Mouse (Mus musculus) testis, adult 2 months (tissue): ENCODE measurements around the gene Pole4. TPM values are rescaled to one million over a fixed set of nuclear protein-coding genes. Genes with fewer than 3 reads are reported as not detected.
A peak's percentile ranks its signal among the peaks of the same experiment; 100 is the strongest.

Experiments used
- H3K27ac ChIP-seq: fragments of 200-500 bp; 2 replicates; pipeline ENCODE4 v1.5.1; 2012; ENCODE audit warnings: low read depth, low read length; ENCODE audit not compliant: control insufficient read depth, insufficient read depth
- H3K27me3 ChIP-seq: fragments of 200-500 bp; 2 replicates; pipeline ENCODE4 v1.6.1; 2012; ENCODE audit warnings: mild to moderate bottlenecking, low read length, moderate library complexity; ENCODE audit not compliant: control insufficient read depth, insufficient read depth
- H3K36me3 ChIP-seq: fragments of 200-500 bp; 2 replicates; pipeline ENCODE4 v1.6.1; 2012; ENCODE audit warnings: mild to moderate bottlenecking, low read length; ENCODE audit not compliant: control insufficient read depth, insufficient read depth
- H3K4me1 ChIP-seq: fragments of 200-500 bp; 2 replicates; pipeline ENCODE4 v1.6.1; 2012; ENCODE audit warnings: low read length; ENCODE audit not compliant: control insufficient read depth, insufficient read depth
- H3K4me3 ChIP-seq: fragments of 200-500 bp; 2 replicates; pipeline ENCODE4 v1.5.1; 2012; ENCODE audit warnings: low read depth, mild to moderate bottlenecking, low read length, moderate library complexity, mixed read lengths; ENCODE audit not compliant: control insufficient read depth
- CTCF ChIP-seq: fragments of 200-500 bp; IDR thresholded peaks from 2 replicates; pipeline ENCODE4 v1.5.1; 2012; ENCODE audit warnings: low read depth, mild to moderate bottlenecking, inconsistent platforms, low read length, moderate library complexity; ENCODE audit not compliant: control insufficient read depth, insufficient read depth, insufficient replicate concordance
- POLR2A ChIP-seq: fragments of 200-500 bp; IDR thresholded peaks from 2 replicates; pipeline ENCODE4 v1.6.1; 2012; ENCODE audit warnings: low read depth, mild to moderate bottlenecking, inconsistent platforms, low read length, moderate library complexity; ENCODE audit not compliant: control insufficient read depth
- polyA plus RNA-seq: library from polyadenylated mRNA; depleted of rRNA; stranded (reverse); fragments of >200 nt; gene quantifications from 2 replicates; pipeline ENCODE4 v1.2.3, GENCODE M21; 2012

The Pole4 gene
- polyA plus RNA-seq, 1 experiment: 11.6 TPM

DNA sequence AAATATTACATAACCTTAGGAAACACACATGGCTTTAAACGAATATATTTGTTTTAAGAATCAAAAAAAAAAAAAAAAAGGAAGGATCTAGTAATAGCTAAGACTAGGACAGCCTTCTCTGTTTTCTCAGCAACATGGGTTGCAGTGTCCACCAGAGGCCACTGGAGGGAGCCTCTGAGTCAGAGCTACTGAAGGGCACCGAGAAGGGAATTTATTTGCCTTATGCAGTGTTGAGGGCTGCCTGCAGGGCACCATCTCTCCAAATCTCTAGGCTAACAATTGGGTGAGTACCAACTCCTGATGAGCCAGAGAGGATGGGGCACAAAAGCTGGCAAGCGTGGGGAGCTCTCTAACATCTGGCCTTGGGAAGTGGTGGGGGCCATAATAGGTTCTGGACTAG is 9.1 kb upstream of the Pole4 start:
- no peak overlapping the region for H3K27ac ChIP-seq
- H3K27me3 ChIP-seq: no peaks in the 10 kb centered on the region
- H3K4me1 ChIP-seq: no peaks in the 10 kb centered on the region
- no peaks in the 10 kb centered on the region for H3K36me3 ChIP-seq
- TF ChIP-seq CTCF: peak; percentile 81
- TF ChIP-seq POLR2A: no peak
- H3K4me3 ChIP-seq: no peak overlapping the region

DNA sequence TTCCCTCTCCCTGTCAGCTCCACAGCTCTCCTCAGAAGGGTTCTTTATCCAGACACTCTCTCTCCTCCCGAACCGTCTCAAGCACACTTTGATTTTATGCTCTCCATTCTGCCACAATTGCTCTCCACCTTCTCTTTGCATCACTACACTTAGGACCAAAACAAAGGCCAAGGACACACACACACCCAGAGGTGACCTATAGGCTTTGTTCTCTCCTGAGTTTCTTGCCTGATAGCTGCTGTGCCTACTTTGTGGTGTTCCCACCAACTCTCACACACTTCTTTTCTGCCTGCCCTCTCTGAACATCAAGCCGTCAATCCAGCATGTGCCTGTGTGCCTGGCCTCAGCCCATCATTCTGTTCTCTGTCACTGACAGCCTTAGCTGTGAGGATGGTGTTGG is 2.6 kb upstream of the Pole4 start:
- Histone ChIP-seq H3K27me3 (no peaks in the 10 kb centered on the region), H3K27ac (no peak overlapping the region), H3K4me1 (no peaks in the 10 kb centered on the region), H3K36me3 (no peaks in the 10 kb centered on the region), H3K4me3 (no peak overlapping the region)
- TF ChIP-seq CTCF (no peak), POLR2A (no peak)

DNA sequence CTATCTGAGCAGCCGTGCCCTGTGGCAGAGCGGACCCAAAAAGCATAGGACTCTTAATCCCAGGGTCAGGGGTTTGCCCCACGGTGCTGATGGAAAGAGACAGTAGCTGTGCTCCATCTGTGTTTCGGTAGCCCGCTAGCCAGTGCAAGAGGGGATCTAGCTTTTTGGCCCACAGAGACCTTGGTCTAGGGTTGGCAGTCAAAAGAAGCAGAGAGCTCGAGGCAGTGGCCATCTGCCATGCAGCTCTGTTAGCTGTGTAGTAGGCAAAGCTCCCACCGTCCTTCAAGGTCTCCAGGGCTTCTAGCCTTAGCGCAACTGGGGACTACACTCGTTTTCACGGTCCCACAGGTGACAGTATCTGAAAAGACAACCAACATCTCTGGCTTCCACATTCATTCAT is 2.1 kb upstream of the Pole4 start:
- no peak for TF ChIP-seq POLR2A
- no peak for TF ChIP-seq CTCF
- Histone ChIP-seq H3K27ac (no peak overlapping the region), H3K36me3 (no peaks in the 10 kb centered on the region), H3K4me1 (peaks cover 2% of the 10 kb centered on the region; the same call in 1 of the 2 replicates), H3K4me3 (no peak overlapping the region), H3K27me3 (no peaks in the 10 kb centered on the region)

DNA sequence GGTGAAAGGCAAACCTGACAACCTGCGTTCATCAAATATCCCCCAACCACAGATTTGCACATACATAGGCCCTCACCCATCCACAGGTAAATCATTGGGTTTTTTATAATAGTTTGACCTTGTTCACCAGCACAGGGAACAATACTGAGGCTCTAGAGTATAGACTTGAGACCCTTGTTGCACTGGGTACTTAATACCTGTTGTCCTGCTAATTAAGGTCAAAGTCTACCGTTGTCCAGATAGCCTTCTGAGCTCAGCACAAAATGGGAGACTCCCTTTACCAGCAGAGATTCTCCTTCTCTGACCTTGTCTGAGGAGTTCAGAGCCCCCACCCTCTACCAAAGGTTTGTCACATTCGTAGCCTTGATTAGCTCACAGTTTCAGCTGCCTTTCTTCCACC is 1.5 kb downstream of the Pole4 start:
- no peaks in the 10 kb centered on the region for H3K36me3 ChIP-seq
- H3K4me1 ChIP-seq: peaks cover 2% of the 10 kb centered on the region; the same call in 1 of the 2 replicates
- H3K27ac ChIP-seq: no peak overlapping the region
- H3K4me3 ChIP-seq: no peak overlapping the region
- H3K27me3 ChIP-seq: no peaks in the 10 kb centered on the region
- TF ChIP-seq CTCF (no peak), POLR2A (no peak)

DNA sequence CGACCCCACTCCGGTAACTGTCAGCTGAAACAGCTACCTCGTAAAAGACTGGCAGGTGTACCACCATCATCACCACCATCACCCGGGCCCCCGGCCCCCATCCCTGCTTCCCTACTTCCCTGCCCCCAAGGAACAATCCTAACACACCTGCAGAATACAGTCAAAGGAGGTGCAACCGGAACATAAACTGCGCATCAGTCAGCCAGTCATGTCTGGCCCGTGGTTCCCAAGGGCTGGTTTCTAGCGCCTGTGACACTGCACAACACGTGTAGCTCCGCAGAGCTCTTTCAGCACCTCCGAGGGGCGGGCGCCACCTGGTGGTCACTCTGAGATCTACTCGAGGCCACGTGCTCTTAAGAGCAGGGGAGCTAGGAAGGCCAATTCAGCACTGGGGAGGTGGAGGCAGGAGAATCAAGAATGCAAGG is 2.6 kb downstream of the Pole4 start:
- Histone ChIP-seq H3K4me1 (peaks cover 2% of the 10 kb centered on the region; the same call in 1 of the 2 replicates), H3K36me3 (no peaks in the 10 kb centered on the region), H3K27me3 (no peaks in the 10 kb centered on the region), H3K4me3 (peak overlapping the region; percentile 24; the same call in 1 of the 2 replicates), H3K27ac (no peak overlapping the region)
- peak; percentile 97 for TF ChIP-seq CTCF
- no peak for TF ChIP-seq POLR2A

DNA sequence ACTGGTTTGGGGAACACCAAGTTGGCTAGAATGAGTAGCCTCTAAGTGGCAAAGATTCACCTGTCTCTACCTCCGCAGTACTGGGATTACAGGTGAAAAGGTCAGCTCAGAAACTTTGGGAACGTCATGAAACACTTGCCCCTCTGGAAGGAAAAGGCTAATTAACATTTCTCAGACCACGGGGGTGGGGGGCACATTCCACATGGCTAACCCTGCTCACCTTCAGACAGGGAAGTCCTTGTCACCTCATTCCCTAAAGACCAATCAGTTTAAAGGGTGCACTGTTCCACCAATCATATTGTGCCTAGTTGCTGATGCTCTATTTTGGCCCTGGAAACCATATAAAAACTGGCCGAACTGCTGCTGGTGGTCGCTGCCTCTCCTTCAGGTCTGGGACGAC is 3.9 kb downstream of the Pole4 start:
- no peak overlapping the region for H3K4me3 ChIP-seq
- TF ChIP-seq CTCF: no peak
- TF ChIP-seq POLR2A: no peak
- no peaks in the 10 kb centered on the region for H3K27me3 ChIP-seq
- H3K27ac ChIP-seq: no peak overlapping the region
- peaks cover 2% of the 10 kb centered on the region; the same call in 1 of the 2 replicates for H3K4me1 ChIP-seq
- no peaks in the 10 kb centered on the region for H3K36me3 ChIP-seq

DNA sequence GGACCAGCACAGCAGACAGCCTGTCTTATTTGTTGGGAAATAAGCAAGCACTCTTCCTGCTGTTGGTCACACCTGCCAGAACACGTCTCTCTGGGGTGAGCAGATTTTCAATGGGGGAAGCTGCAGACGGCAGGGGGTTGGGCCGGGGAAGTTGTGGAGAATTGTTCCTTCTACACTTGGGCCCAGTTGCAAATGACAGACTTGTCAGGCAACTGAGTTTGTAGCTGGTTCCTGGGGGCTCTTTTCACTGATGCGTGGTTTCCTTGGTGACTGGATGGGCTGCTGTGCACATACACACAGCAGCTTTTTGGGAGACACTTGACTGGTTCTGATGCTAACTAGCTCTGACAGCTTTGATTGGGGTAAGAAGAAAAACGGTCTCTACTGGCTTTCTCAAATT is 5.3 kb downstream of the Pole4 start:
- Histone ChIP-seq H3K4me3 (no peak overlapping the region), H3K27ac (no peak overlapping the region), H3K4me1 (peaks cover 2% of the 10 kb centered on the region)

DNA sequence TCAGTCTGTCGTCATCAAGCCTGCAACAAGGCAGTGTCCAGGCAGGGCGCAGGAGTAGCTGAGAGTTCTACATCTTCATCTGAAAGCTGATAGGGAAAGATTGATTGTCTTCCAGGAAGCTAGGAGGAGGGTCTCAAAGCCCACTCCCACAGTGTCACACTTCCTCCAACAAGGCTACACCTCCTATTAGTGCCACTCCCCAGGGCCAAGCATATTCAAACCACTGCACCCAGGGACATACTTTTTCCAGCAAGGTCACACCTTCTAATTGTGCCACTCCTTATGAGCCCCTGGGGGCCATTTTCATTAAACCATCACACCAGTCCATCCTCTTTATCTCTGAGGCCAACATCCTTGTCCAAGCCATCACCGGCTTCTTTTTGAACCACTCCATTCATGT is 8.4 kb downstream of the Pole4 start:
- TF ChIP-seq POLR2A (no peak), CTCF (no peak)
- Histone ChIP-seq H3K27ac (no peak overlapping the region), H3K27me3 (no peaks in the 10 kb centered on the region), H3K4me1 (no peaks in the 10 kb centered on the region; the same call in none of the 2 replicates), H3K4me3 (no peak overlapping the region), H3K36me3 (no peaks in the 10 kb centered on the region)

More for the DNA sequence above, 5.3 kb downstream of the Pole4 start:
- TF ChIP-seq POLR2A: no peak
- TF ChIP-seq CTCF: no peak
- Histone ChIP-seq H3K27me3 (no peaks in the 10 kb centered on the region), H3K36me3 (no peaks in the 10 kb centered on the region)
